Mouse (Mus musculus) forebrain, embryonic 16.5 days (tissue): ENCODE results near the gene St6galnac3. TPM values are rescaled to one million over a fixed set of nuclear protein-coding genes. Genes with fewer than 3 reads are reported as not detected.

Experiments
- ATAC-seq: fragments of 200-750 bp; cut with Nextera tagmentation; 2 replicates; pipeline ENCODE4 v1.8.0; 2017; ENCODE audit warnings: mild to moderate bottlenecking, moderate library complexity
- H3K27ac ChIP-seq: fragments of 300-500 bp; sonication (generic); 2 replicates; pipeline ENCODE4 v1.5.1; 2014; ENCODE audit warnings: low read length, control low read depth
- H3K27me3 ChIP-seq: fragments of 300-500 bp; sonication (generic); replicated peaks from 2 replicates; pipeline ENCODE4 v1.6.1; 2014; ENCODE audit warnings: low read length; ENCODE audit not compliant: control insufficient read depth, insufficient read depth
- H3K36me3 ChIP-seq: fragments of 300-500 bp; sonication (generic); 2 replicates; pipeline ENCODE4 v1.6.1; 2014; ENCODE audit not compliant: control insufficient read depth, insufficient read depth
- H3K4me1 ChIP-seq: fragments of 300-500 bp; sonication (generic); replicated peaks from 2 replicates; pipeline ENCODE4 v1.6.1; 2014; ENCODE audit warnings: low read length; ENCODE audit not compliant: control insufficient read depth, insufficient read depth
- H3K4me2 ChIP-seq: fragments of 300-500 bp; sonication (generic); 2 replicates; pipeline ENCODE4 v1.6.1; 2014; ENCODE audit warnings: mild to moderate bottlenecking, low read length, control low read depth
- H3K4me3 ChIP-seq: fragments of 300-500 bp; sonication (generic); replicated peaks from 2 replicates; pipeline ENCODE4 v1.5.1; 2014; ENCODE audit warnings: mild to moderate bottlenecking, low read length, control low read depth
- H3K9ac ChIP-seq: fragments of 300-500 bp; sonication (generic); replicated peaks from 2 replicates; pipeline ENCODE4 v1.6.1; 2014; ENCODE audit warnings: low read depth, low read length, control low read depth
- H3K9me3 ChIP-seq: fragments of 300-500 bp; sonication (generic); 2 replicates; pipeline ENCODE4 v1.6.1; 2016; ENCODE audit warnings: low read length; ENCODE audit not compliant: control insufficient read depth
- WGBS: fragments of 180-500 bp; shearing (Covaris S2); extraction: QIAGEN DNeasy Blood & Tissue Kit; methylation state at CpG from one replicate; pipeline ENCODE4 v1.1.7; 2014; 5-methylcytosine and 5-hydroxymethylcytosine counted together
- polyA plus RNA-seq: library from polyadenylated mRNA; unstranded; fragments of >200 nt; fragmentation: Nextera tagmentation; extraction: Ambion mirVana; gene quantifications from 2 replicates; pipeline ENCODE4 v1.2.1, GENCODE M21; 2015

The St6galnac3 gene
- polyA plus RNA-seq, 1 experiment from 2014 or later: 23.5 TPM

DNA sequence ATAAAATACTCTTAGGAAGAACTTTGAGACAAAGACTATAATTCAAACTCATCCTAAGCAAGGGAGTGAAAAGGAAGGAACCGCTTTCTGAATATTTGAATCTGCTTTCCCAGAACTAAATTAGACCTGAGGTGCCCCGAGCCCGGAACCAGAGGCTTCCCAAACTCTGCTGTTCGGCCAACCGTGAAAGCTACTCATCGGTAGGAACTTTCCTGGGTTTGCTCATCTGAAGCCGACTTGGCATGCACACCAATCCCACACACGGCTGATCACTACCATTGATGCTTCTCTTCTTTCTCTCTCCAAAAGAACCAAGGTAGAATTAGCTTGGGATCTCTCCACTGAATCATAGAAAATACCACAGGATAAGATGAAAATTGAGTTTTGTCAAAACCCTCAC is 55.6 kb downstream of the St6galnac3 start:
- Histone ChIP-seq H3K27ac (no peak overlapping the region), H3K4me2 (no peak overlapping the region), H3K27me3 (no peaks in the 10 kb centered on the region), H3K4me3 (no peak overlapping the region), H3K4me1 (peaks cover 6% of the 10 kb centered on the region; the same call in 1 of the 2 replicates), H3K9ac (no peak overlapping the region), H3K36me3 (no peaks in the 10 kb centered on the region), H3K9me3 (no peaks in the 10 kb centered on the region)
- ATAC-seq: no peak
- WGBS: 66% methylated on average over 8 of the region's 8 CpGs

DNA sequence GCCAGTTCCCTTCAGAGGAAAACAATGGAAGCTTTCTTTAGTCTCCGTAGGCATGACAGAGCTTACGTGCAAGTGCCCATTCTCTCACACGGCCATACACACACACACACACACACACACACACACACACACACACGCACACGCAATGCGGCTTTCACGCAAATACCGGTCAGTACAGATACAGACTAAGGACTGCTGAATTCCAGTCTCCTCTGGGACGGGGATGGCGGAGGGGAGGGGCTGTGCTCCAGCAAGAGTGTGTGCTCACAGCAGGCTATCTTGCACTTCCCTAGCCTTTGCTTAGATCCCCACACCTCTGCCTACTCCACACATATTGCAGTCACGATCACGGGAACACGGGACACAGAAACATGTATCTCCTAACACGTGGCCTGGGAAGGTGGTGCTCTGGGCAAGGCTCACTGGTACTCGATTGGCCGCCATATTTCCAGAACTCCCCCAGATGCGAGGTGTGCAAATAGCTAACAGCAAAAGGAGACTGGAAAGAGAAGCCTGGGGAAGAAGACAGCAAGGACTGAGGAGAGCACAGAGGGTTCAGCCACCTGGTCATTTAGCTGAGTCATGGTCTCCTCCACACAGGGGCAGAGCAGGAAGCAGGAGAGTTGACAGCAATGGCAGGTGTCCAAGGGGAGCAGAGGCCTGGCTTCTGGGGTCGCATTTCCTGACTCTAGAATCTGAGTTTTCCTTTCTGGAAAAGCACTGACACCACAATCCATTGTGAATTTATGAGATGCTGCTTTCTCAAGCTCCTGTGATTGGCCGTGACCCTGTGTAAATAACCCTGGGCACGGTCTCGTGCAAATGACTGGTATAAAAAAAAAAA is 56.3 kb downstream of the St6galnac3 start:
- H3K36me3 ChIP-seq: no peaks in the 10 kb centered on the region
- no peak for ATAC-seq
- no peaks in the 10 kb centered on the region for H3K27me3 ChIP-seq
- H3K4me3 ChIP-seq: no peak overlapping the region
- no peak overlapping the region for H3K27ac ChIP-seq
- WGBS: 74% methylated on average over 21 of the region's 21 CpGs
- H3K4me1 ChIP-seq: peaks cover 6% of the 10 kb centered on the region; the same call in 1 of the 2 replicates
- H3K4me2 ChIP-seq: no peak overlapping the region
- H3K9ac ChIP-seq: no peak overlapping the region
- H3K9me3 ChIP-seq: no peaks in the 10 kb centered on the region

DNA sequence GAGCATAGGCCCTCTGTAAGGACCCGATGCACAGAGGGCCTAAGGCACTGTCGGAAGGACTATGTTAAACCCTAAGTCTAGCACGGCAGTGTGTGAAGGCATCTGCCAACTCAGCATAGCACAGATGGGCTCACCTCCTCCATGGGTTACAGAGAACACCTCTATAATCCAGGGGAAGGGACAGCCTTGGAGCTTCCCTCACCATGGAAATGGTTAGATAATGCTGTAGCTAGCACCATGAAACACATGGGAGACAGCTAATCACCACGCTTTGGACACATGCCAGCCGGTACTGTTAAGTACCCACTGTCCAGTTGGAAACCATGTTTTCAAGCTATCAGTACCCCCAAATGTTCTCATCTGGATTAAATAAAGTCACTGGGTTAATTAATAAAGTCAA is 60.3 kb downstream of the St6galnac3 start:
- no peaks in the 10 kb centered on the region for H3K27me3 ChIP-seq
- H3K27ac ChIP-seq: no peak overlapping the region
- ATAC-seq: no peak
- H3K9me3 ChIP-seq: no peaks in the 10 kb centered on the region
- no peaks in the 10 kb centered on the region for H3K36me3 ChIP-seq
- H3K4me3 ChIP-seq: no peak overlapping the region
- H3K9ac ChIP-seq: no peak overlapping the region
- 84% methylated on average over 5 of the region's 5 CpGs for WGBS
- H3K4me1 ChIP-seq: peaks cover 12% of the 10 kb centered on the region
- no peak overlapping the region for H3K4me2 ChIP-seq

DNA sequence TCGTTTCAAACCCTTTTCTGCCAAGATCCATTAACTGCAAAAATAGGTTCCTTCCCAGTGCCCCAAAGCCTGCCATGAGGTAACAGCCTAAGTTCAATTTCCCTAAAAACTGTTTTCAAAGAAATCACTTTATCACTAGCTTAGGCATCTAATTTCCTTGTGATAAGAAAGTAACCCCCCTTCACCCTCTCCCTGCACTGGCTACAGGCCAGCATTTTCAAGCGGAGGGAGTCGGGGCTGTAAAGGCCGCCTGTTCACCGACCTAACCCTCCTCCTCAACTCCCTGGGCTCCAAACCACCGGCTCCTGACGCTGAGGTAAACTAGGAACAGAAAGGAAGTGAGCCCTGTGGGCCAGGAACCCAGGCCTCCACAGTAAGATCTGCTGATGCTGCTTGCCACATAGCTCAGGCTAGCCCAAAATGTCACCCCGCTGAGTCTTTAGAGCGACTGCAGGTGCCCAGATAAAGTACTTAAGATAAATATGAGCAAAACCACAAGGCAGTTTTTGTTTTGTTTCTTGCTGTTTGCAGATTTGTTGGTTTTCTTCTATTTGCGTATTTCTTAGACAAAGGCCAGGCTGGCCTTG is 61.0 kb downstream of the St6galnac3 start:
- no peak for ATAC-seq
- H3K27me3 ChIP-seq: no peaks in the 10 kb centered on the region
- no peaks in the 10 kb centered on the region for H3K36me3 ChIP-seq
- WGBS: 50% methylated on average over 10 of the region's 10 CpGs
- no peaks in the 10 kb centered on the region for H3K9me3 ChIP-seq
- peaks cover 12% of the 10 kb centered on the region for H3K4me1 ChIP-seq
- no peak overlapping the region for H3K27ac ChIP-seq
- no peak overlapping the region for H3K4me3 ChIP-seq
- H3K4me2 ChIP-seq: no peak overlapping the region
- no peak overlapping the region for H3K9ac ChIP-seq

DNA sequence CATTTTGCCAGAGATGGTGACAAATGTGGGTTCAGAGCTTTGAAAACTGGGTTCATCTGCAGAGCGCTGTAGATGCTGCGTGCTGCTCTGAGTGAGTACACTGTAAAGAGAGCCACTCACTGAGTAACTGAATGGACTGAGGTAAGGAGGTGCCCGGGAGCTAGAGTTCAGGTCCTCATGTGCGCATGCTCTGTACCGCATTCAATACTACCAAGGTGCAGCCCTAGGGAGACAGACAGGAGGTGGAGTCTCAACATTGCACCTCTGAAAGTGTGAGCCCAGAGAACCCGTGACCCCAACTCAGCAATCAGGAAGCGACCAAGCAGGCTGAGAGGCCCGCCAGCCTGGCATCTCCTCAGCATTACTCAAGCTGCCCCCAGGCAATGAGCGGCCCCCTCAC is 62.2 kb downstream of the St6galnac3 start:
- Histone ChIP-seq H3K9me3 (no peaks in the 10 kb centered on the region), H3K9ac (no peak overlapping the region), H3K27me3 (no peaks in the 10 kb centered on the region), H3K27ac (no peak overlapping the region), H3K4me3 (no peak overlapping the region), H3K36me3 (no peaks in the 10 kb centered on the region), H3K4me1 (peaks cover 12% of the 10 kb centered on the region), H3K4me2 (no peak overlapping the region)
- no peak for ATAC-seq
- 85% methylated on average over 9 of the region's 9 CpGs for WGBS

DNA sequence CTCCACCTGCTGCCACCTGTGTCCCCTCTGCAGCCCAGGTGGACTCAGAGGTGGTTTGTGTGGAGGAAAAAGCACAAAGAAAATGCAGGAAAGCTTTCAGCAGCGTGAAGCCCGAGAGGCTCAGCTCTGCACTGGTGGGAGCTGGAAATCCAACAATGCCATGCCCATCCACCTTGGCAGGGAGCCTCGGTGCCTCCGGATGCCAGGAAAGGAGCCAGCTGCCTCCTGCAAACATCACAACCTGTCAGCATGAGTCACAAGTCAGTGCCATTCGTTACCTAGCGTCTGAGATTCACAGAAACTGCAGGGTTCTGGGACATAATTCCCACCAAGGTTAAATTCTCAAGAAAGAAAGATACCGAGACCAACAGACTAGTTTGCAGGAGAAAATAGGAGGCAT is 63.0 kb downstream of the St6galnac3 start:
- peak; percentile 19; the same call in 1 of the 2 replicates for ATAC-seq
- H3K4me3 ChIP-seq: no peak overlapping the region
- peaks cover 18% of the 10 kb centered on the region for H3K4me1 ChIP-seq
- no peak overlapping the region for H3K9ac ChIP-seq
- H3K9me3 ChIP-seq: no peaks in the 10 kb centered on the region
- H3K27me3 ChIP-seq: no peaks in the 10 kb centered on the region
- H3K27ac ChIP-seq: no peak overlapping the region
- H3K4me2 ChIP-seq: no peak overlapping the region
- WGBS: 30% methylated on average over 7 of the region's 7 CpGs
- H3K36me3 ChIP-seq: no peaks in the 10 kb centered on the region

DNA sequence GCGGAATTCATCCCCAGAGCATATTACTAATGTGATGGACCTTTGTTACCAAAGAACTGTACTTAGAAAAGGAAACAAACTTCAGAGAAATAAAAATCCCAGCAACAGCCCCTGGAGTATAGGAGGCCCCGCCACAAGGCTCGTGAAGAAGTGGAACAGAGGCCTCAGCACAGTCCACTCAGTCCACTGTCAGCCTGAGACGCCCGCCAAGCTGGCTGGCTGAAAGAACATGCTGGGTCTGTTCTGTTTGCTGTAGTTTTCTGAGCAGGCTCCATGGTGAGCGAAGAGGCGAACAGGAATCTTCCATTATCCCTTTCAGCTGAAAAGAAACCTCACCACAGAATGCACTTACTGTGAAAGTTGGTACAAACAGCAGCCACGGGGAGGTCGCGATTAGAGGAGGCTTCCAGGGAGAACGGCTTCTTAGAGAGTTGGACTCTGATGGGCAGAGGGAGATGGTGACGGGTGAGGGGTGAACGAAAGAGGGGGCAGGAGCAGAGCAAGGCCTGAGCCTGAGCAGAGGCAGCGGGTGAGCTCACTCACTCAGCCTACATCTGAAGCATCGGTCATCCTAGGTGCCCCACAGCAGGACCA is 65.3 kb downstream of the St6galnac3 start:
- no peak overlapping the region for H3K9ac ChIP-seq
- 36% methylated on average over 15 of the region's 15 CpGs for WGBS
- no peaks in the 10 kb centered on the region for H3K36me3 ChIP-seq
- H3K4me2 ChIP-seq: no peak overlapping the region
- no peak overlapping the region for H3K4me3 ChIP-seq
- peaks cover 19% of the 10 kb centered on the region for H3K4me1 ChIP-seq
- no peak overlapping the region for H3K27ac ChIP-seq
- H3K9me3 ChIP-seq: no peaks in the 10 kb centered on the region
- no peaks in the 10 kb centered on the region for H3K27me3 ChIP-seq
- ATAC-seq: peak; percentile 36; the same call in 1 of the 2 replicates

DNA sequence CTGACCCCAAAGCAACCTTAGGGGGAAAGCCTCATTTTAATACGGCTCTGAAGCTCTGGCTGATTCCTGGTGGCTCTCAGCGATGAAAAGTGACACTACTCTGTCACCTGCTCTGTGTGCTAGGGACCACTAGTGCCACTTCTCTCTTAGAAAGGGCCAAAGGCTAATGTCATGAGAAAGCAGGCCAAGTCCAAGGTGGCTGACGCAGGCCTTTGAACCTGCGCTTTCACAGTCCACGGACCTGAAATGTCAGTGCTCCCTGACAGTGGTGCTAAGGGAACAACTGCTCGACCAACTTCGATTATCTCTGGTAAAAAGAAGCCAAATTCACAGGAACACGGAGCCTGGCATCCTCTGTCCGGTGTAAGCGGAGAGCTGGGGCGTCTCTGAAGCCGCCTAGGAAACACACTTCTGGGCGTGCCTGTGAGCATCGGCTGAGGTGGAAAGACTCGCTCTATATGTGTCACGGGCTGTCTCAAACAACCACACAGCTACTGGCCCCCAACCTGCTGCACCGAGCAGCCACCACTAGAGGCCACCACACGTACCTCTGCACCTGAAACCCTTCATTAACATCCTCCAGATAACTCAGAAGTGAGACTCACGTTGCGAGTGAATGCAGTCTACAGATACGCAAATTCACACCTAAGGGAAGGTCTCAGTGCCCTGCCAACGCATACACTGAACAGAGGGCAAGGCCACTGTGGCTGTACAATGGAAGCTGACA is 66.8 kb downstream of the St6galnac3 start:
- H3K36me3 ChIP-seq: no peaks in the 10 kb centered on the region
- ATAC-seq: peak; percentile 11; the same call in 1 of the 2 replicates
- 69% methylated on average over 22 of the region's 22 CpGs for WGBS
- no peaks in the 10 kb centered on the region for H3K27me3 ChIP-seq
- H3K9me3 ChIP-seq: no peaks in the 10 kb centered on the region
- no peak overlapping the region for H3K4me2 ChIP-seq
- H3K9ac ChIP-seq: no peak overlapping the region
- H3K4me1 ChIP-seq: peaks cover 17% of the 10 kb centered on the region
- H3K4me3 ChIP-seq: no peak overlapping the region
- H3K27ac ChIP-seq: no peak overlapping the region

DNA sequence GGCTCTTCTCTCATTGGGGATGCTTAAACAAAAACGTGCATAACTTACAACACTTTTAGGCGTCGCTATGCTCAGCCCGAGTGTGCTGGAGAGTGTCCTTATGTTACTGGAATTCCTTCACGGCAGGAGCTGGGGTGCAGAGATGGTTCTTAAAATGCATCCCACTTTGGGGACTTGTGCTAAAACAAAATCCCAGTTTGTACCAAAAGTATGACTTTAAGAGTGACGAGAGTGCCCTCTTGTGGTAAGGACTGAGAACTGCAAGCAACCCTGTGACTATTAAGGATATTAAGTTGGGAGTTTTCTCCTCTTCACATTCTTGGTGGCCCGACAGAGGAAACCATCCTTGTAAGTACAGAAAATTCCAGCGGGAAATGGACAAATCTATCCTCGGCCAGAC is 69.9 kb downstream of the St6galnac3 start:
- no peak overlapping the region for H3K9ac ChIP-seq
- WGBS: 18% methylated on average over 9 of the region's 9 CpGs
- H3K4me3 ChIP-seq: no peak overlapping the region
- no peak overlapping the region for H3K4me2 ChIP-seq
- peak; percentile 49 for ATAC-seq
- H3K27ac ChIP-seq: no peak overlapping the region
- H3K9me3 ChIP-seq: no peaks in the 10 kb centered on the region
- H3K27me3 ChIP-seq: no peaks in the 10 kb centered on the region
- H3K36me3 ChIP-seq: no peaks in the 10 kb centered on the region
- H3K4me1 ChIP-seq: peaks cover 10% of the 10 kb centered on the region
